Mouse (Mus musculus) splenic B cell, adult 2 months (primary cell): ENCODE measurements around the gene Nutf2.

Experiments used
- DNase-seq: peaks from one replicate; pipeline ENCODE4 v3.0.0-alpha.2; 2011; ENCODE audit warnings: low read depth, low spot score
- H3K27me3 ChIP-seq: 2 replicates; pipeline ENCODE4 v1.6.1; 2012; ENCODE audit warnings: mild to moderate bottlenecking, low read length, moderate library complexity, mixed read lengths; ENCODE audit not compliant: control insufficient read depth, poor library complexity, insufficient read depth, severe bottlenecking
- H3K36me3 ChIP-seq: 2 replicates; pipeline ENCODE4 v1.6.1; 2012; ENCODE audit warnings: mild to moderate bottlenecking, low read length, moderate library complexity, mixed read lengths; ENCODE audit not compliant: control insufficient read depth, poor library complexity, insufficient read depth, severe bottlenecking

The Nutf2 gene

DNA sequence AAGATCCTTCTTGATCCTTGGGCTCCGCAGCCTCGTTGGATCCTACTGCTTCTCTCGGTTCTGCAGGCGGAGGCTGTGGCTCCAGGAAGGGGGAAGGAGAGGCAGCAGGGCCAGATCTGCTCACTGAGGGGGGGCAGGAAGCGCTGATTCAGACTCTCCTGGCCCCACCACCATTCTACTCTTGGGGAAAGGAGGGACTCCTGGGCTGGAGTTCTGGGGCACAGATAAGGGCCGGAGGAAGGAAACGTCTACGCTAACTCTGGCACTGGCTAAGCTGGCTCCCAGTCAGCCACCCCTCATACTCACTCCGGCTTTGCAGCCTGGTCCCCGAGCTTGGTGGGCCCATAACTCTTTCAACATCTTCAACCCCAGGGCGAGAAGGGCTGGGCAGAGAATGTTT lies 13.7 kb upstream of the Nutf2 start:
- Histone ChIP-seq H3K36me3 (peaks cover 8% of the 10 kb centered on the region; the same call in 1 of the 2 replicates), H3K27me3 (no peaks in the 10 kb centered on the region)
- no peak for DNase-seq

GRCm38 (mm10) chr8:105850014-105850413 lies 10.4 kb upstream of the Nutf2 start:
- peaks cover 5% of the 10 kb centered on the region; the same call in 1 of the 2 replicates for H3K36me3 ChIP-seq
- DNase-seq: no peak
- no peaks in the 10 kb centered on the region for H3K27me3 ChIP-seq

DNA sequence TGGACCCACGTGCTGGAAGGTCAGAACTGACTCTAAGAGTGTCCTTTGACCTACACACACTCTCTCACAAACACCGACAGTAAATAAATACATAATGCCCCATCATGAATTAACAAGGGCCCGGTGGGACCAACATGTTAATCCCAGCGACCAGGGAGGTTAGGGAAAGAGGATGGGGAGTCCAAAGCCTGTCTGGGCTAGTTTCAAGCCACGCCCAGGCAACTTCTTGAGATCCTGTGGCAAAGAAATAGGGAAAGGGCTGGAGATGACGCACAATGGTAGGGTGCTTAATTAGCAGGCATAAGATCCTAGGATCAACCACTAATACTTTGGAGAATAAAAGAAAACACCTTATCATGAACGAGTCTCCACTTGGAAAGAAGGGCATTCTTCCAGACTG lies 9.8 kb upstream of the Nutf2 start:
- no peaks in the 10 kb centered on the region for H3K27me3 ChIP-seq
- DNase-seq: no peak

DNA sequence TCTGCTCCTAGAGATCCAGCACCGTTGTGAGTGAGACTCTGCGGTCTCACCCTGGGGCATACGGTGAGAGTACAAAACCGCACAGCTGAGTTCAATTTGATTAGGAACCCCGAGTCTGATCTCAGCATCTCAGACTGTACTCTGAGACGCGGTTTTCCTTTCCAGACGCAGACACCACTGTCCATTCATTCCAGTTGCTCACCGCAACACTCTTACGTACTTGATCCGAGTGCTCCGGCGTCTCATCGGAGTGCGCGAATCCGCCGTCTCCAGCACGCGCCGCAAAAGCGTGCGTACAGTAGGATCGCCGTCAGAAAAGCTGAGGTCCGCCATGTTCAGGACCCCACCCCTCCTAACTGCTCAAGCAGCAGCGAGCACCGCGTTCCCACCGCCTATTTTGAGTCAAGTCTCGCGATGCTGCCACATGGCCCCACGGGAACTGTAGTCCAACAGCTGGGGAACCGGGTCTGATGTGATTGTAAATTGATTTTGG lies 8.7 kb upstream of the Nutf2 start:
- peak; percentile 90 for DNase-seq
- H3K36me3 ChIP-seq: 0 out of 2 replicates have a peak, but pooled peaks cover 2% of the 10 kb centered on the region
- no peaks in the 10 kb centered on the region for H3K27me3 ChIP-seq

More for the DNA sequence above, 9.8 kb upstream of the Nutf2 start:
- H3K36me3 ChIP-seq: peaks cover 5% of the 10 kb centered on the region; the same call in 1 of the 2 replicates

DNA sequence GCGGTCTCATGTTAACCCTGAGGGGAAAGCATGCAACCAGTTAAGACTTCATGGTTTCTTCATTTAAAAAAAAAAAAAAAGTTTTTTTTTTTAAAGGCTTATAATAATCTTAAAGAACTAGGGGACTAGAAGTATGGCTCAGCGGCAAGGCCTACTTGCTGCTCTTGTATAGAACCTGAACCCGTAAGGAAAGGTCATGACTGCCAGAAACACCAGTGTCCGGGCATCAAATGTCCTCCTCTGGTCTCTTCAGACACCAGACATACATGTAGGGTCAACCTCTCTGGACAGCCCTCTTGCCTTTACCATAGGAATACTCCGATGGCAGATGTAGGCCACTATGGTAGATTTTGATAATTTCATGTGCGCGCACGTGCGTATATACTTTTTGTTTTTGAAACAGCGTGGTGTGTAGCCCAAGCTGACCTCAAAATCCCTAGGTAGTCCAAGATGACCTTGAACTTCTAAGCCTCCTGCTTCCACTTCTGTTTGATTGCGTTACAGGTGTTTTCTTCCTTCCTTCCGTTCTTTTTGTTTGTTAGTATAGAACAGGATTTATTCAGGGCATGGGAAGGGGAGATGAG lies 8.1 kb upstream of the Nutf2 start:
- DNase-seq: no peak
- H3K27me3 ChIP-seq: no peaks in the 10 kb centered on the region
- H3K36me3 ChIP-seq: 0 out of 2 replicates have a peak, but pooled peaks cover 2% of the 10 kb centered on the region

DNA sequence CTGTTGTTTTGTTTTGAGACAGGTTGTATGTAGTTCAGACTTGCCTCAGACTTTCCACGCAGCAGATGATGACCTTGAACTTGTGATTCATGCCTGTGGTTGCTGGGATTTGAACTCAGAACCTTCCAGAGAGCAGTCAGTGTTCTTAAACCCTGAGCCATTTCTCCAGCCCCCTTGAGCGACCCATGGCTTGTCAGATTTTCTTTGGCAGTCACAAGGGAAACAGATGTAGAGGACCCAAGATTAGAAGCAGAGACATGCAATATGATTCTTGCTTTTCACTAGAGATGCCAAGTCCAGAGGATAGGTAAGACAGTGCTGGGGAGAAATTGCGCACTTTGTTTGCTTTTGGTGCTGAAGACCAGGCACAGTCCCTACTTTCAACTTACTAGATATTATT lies 7.2 kb upstream of the Nutf2 start, which contains the start of gene Cenpt:
TSS of gene Cenpt (minus strand) at position 101 of the 400 bp plus-strand sequence.
- DNase-seq: no peak
- Histone ChIP-seq H3K36me3 (0 out of 2 replicates have a peak, but pooled peaks cover 2% of the 10 kb centered on the region), H3K27me3 (no peaks in the 10 kb centered on the region)

- no peaks in the 10 kb centered on the region for H3K27me3 ChIP-seq
- DNase-seq: no peak
- no peaks in the 10 kb centered on the region for H3K36me3 ChIP-seq
Observed at GRCm38 (mm10) chr8:105854303-105854702, 6.1 kb upstream of the Nutf2 start.

GRCm38 (mm10) chr8:105854715-105855216 lies 5.6 kb upstream of the Nutf2 start, which contains the start of gene Thap11:
Gene Thap11 (plus strand): TSS chr8:105855132.
- peak; percentile 92 for DNase-seq
- no peaks in the 10 kb centered on the region for H3K36me3 ChIP-seq
- H3K27me3 ChIP-seq: no peaks in the 10 kb centered on the region

GRCm38 (mm10) chr8:105855248-105856167 lies 4.9 kb upstream of the Nutf2 start:
- Histone ChIP-seq H3K27me3 (no peaks in the 10 kb centered on the region), H3K36me3 (no peaks in the 10 kb centered on the region)
- DNase-seq: peak; percentile 33

GRCm38 (mm10) chr8:105856168-105856835 lies 4.1 kb upstream of the Nutf2 start:
- Histone ChIP-seq H3K36me3 (no peaks in the 10 kb centered on the region), H3K27me3 (no peaks in the 10 kb centered on the region)
- no peak for DNase-seq

GRCm38 (mm10) chr8:105858495-105858894 lies 1.9 kb upstream of the Nutf2 start:
- DNase-seq: no peak
- H3K36me3 ChIP-seq: no peaks in the 10 kb centered on the region
- H3K27me3 ChIP-seq: no peaks in the 10 kb centered on the region

- no peak for DNase-seq
- Histone ChIP-seq H3K36me3 (no peaks in the 10 kb centered on the region), H3K27me3 (no peaks in the 10 kb centered on the region)
Observed at GRCm38 (mm10) chr8:105859314-105859713, 1.1 kb upstream of the Nutf2 start.

DNA sequence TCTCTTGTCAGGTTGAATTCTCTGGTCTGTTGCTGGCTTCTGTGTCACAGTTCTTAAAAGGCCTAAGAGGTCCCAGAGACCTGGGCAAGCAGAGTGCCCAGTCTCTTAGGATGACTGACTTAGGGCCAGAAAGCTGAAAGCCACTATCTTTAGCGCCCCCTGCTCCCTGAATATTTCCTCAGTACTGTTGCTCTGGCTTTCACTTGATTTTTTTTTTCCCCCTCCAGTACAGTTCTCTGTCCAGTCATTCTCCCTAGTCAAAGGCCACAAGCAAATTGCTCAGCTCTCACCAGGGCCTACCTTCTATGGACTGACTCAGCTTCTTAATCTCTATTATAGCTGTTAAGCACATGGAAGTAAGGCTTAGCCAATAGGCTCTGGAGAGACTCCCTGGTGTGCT lies 1.6 kb downstream of the Nutf2 start:
- Histone ChIP-seq H3K36me3 (no peaks in the 10 kb centered on the region), H3K27me3 (no peaks in the 10 kb centered on the region)
- peak; percentile 40 for DNase-seq

GRCm38 (mm10) chr8:105866364-105867029 lies 6.1 kb downstream of the Nutf2 start:
- peak; percentile 37 for DNase-seq
- no peaks in the 10 kb centered on the region for H3K27me3 ChIP-seq
- no peaks in the 10 kb centered on the region for H3K36me3 ChIP-seq
